Mouse (Mus musculus): ENCODE results near the gene Hivep3. TPM values are rescaled to one million over a fixed set of nuclear protein-coding genes. Genes with fewer than 3 reads are reported as not detected.

The Hivep3 gene
- polyA plus RNA-seq, 1 experiment from 2014 or later, result 13.8 TPM

GRCm38 (mm10) chr4:120049857-120050256 lies 316.3 kb downstream of the Hivep3 start:
- WGBS, result 92% methylated on average over 3 of the region's 3 CpGs
- H3K4me3 ChIP-seq (ENCODE audit: low read depth, low read length), result no peak overlapping the region

DNA sequence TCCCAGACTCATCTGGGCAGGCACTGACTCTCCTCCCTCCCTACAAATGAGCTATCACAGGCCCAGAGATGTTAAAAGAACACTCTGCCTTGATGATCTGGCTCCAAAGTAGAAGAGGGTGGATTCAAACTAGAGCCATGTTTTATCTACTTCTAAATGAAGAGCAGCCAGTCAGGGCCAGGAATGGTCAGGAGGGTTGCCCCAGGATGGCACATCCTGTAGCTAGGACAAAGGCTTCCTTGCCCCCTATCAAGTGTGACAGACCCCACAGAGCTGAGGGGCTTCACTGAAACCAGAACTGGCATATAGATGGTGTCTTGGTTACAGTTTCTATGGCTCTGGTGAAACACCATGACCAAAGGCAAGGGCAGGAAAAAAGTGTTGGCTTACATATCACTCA lies 318.9 kb downstream of the Hivep3 start:
- ATAC-seq (no peak), DNase-seq (ENCODE audit: low spot score) (no peak)
- no peaks in the 10 kb centered on the region for H3K27me3 ChIP-seq (replicated peaks; ENCODE audit: control insufficient read depth, insufficient read depth, low read length)
- no peak overlapping the region for H3K9ac ChIP-seq (ENCODE audit: low read length)
- no peak overlapping the region for H3K27ac ChIP-seq (ENCODE audit: low read depth, low read length)
- H3K4me2 ChIP-seq (ENCODE audit: low read length), result no peak overlapping the region
- H3K4me1 ChIP-seq (ENCODE audit: control insufficient read depth, insufficient read depth, low read length), result no peaks in the 10 kb centered on the region
- H3K4me3 ChIP-seq (ENCODE audit: low read depth, low read length), result no peak overlapping the region
- H3K9me3 ChIP-seq (replicated peaks; ENCODE audit: control insufficient read depth, low read length), result no peaks in the 10 kb centered on the region
- H3K36me3 ChIP-seq (ENCODE audit: control insufficient read depth, insufficient read depth, low read length), result no peaks in the 10 kb centered on the region

More at GRCm38 (mm10) chr4:120049857-120050256, 316.3 kb downstream of the Hivep3 start:
- Histone ChIP-seq H3K27me3 (replicated peaks; ENCODE audit: control insufficient read depth, insufficient read depth, low read length) (no peaks in the 10 kb centered on the region), H3K4me2 (ENCODE audit: low read length) (no peak overlapping the region), H3K9me3 (replicated peaks; ENCODE audit: control insufficient read depth, low read length) (no peaks in the 10 kb centered on the region), H3K36me3 (ENCODE audit: control insufficient read depth, insufficient read depth, low read length) (no peaks in the 10 kb centered on the region), H3K4me1 (ENCODE audit: control insufficient read depth, insufficient read depth, low read length) (peaks cover 7% of the 10 kb centered on the region), H3K27ac (ENCODE audit: low read depth, low read length) (no peak overlapping the region), H3K9ac (ENCODE audit: low read length) (no peak overlapping the region)
- no peak for DNase-seq (ENCODE audit: low spot score)
- no peak for ATAC-seq

- H3K4me3 ChIP-seq (ENCODE audit: low read depth, low read length), result no peak overlapping the region
- DNase-seq (ENCODE audit: low spot score) (no peak), ATAC-seq (no peak)
- H3K4me1 ChIP-seq (ENCODE audit: control insufficient read depth, insufficient read depth, low read length), result no peaks in the 10 kb centered on the region
- no peaks in the 10 kb centered on the region for H3K36me3 ChIP-seq (ENCODE audit: control insufficient read depth, insufficient read depth, low read length)
- 94% methylated on average over 11 of the region's 11 CpGs for WGBS
- no peaks in the 10 kb centered on the region for H3K9me3 ChIP-seq (replicated peaks; ENCODE audit: control insufficient read depth, low read length)
- no peak overlapping the region for H3K4me2 ChIP-seq (ENCODE audit: low read length)
- no peak overlapping the region for H3K27ac ChIP-seq (ENCODE audit: low read depth, low read length)
- no peak overlapping the region for H3K9ac ChIP-seq (ENCODE audit: low read length)
- no peaks in the 10 kb centered on the region for H3K27me3 ChIP-seq (replicated peaks; ENCODE audit: control insufficient read depth, insufficient read depth, low read length)
Observed at GRCm38 (mm10) chr4:120053026-120054005, 319.7 kb downstream of the Hivep3 start.

DNA sequence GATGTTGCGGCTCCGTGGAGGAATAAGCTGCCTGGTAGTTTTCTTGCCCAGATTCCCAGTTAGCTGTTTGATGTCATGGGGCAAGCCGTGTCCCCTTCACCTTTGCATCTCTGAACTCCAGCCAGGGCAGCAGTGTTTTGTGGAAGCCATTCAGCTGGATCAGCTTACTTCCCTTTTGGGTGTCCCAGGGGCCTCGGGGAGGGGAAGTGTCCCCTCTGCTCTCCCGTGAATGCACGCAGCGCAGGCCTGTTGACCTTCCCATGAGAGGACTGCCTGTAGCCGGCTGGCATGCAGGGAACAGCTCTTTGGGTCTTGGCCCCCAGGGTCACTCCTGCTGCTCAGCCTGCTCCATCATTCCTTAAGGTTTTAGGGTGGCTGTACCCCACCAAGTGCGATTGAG lies 320.6 kb downstream of the Hivep3 start:
- Histone ChIP-seq H3K27ac (ENCODE audit: low read depth, low read length) (no peak overlapping the region), H3K4me1 (ENCODE audit: control insufficient read depth, insufficient read depth, low read length) (no peaks in the 10 kb centered on the region), H3K27me3 (replicated peaks; ENCODE audit: control insufficient read depth, insufficient read depth, low read length) (no peaks in the 10 kb centered on the region), H3K9ac (ENCODE audit: low read length) (no peak overlapping the region), H3K4me2 (ENCODE audit: low read length) (no peak overlapping the region), H3K4me3 (ENCODE audit: low read depth, low read length) (no peak overlapping the region), H3K36me3 (ENCODE audit: control insufficient read depth, insufficient read depth, low read length) (no peaks in the 10 kb centered on the region), H3K9me3 (replicated peaks; ENCODE audit: control insufficient read depth, low read length) (no peaks in the 10 kb centered on the region)
- WGBS, result 80% methylated on average over 9 of the region's 9 CpGs
- ATAC-seq, result no peak
- no peak for DNase-seq (ENCODE audit: low spot score)

DNA sequence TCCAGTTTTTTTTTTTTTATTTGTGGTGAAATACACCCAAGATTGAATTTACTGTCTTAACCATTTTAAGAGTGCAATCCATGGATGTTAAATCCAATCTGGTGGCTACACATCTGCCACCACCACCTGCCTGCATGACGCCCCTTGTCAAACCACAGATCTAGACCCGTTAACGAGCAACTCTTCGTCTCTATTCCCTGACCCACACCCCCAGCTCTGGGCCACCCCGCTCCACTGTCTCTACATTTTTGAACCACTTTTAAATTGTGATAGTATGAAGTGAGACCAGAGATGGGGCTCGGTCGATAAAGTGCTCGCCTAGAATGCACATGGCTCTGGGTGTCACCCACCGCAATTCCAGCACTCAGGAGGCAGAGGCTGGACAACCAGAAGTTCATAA lies 322.9 kb downstream of the Hivep3 start:
- Histone ChIP-seq H3K27me3 (replicated peaks; ENCODE audit: control insufficient read depth, insufficient read depth, low read length) (no peaks in the 10 kb centered on the region), H3K9me3 (replicated peaks; ENCODE audit: control insufficient read depth, low read length) (no peaks in the 10 kb centered on the region), H3K9ac (ENCODE audit: low read length) (no peak overlapping the region), H3K27ac (ENCODE audit: low read depth, low read length) (no peak overlapping the region), H3K36me3 (ENCODE audit: control insufficient read depth, insufficient read depth, low read length) (no peaks in the 10 kb centered on the region), H3K4me1 (ENCODE audit: control insufficient read depth, insufficient read depth, low read length) (no peaks in the 10 kb centered on the region), H3K4me3 (ENCODE audit: low read depth, low read length) (no peak overlapping the region), H3K4me2 (ENCODE audit: low read length) (no peak overlapping the region)
- WGBS, result 84% methylated on average over 9 of the region's 9 CpGs
- ATAC-seq (no peak), DNase-seq (ENCODE audit: low spot score) (no peak)

DNA sequence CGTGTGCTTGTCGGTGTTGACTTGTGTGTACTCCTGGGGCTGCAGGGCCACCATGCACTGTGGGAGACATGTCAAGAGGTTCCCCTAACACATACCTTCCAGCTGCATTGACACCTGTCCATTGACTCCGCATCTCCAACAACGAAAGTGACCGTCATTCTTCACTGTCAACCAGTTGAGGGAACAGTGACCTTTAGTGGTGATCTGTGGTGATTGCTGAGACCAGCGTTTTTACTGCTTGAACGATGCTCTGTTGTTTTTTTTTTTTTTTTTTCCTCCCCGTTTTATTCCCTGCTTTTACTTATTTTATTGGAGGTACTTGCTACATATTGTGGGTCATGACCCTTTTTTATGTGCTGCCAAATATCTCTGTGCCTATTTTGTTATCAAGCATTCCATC lies 323.9 kb downstream of the Hivep3 start:
- no peak overlapping the region for H3K4me3 ChIP-seq (ENCODE audit: low read depth, low read length)
- H3K4me2 ChIP-seq (ENCODE audit: low read length), result no peak overlapping the region
- H3K36me3 ChIP-seq (ENCODE audit: control insufficient read depth, insufficient read depth, low read length), result no peaks in the 10 kb centered on the region
- ATAC-seq, result no peak
- no peaks in the 10 kb centered on the region for H3K4me1 ChIP-seq (ENCODE audit: control insufficient read depth, insufficient read depth, low read length)
- H3K27me3 ChIP-seq (replicated peaks; ENCODE audit: control insufficient read depth, insufficient read depth, low read length), result no peaks in the 10 kb centered on the region
- DNase-seq (ENCODE audit: low spot score), result no peak
- H3K9ac ChIP-seq (ENCODE audit: low read length), result no peak overlapping the region
- H3K27ac ChIP-seq (ENCODE audit: low read depth, low read length), result no peak overlapping the region
- 89% methylated on average over 8 of the region's 8 CpGs for WGBS
- no peaks in the 10 kb centered on the region for H3K9me3 ChIP-seq (replicated peaks; ENCODE audit: control insufficient read depth, low read length)

GRCm38 (mm10) chr4:120058157-120058556 lies 324.6 kb downstream of the Hivep3 start:
- WGBS, result 93% methylated on average over 3 of the region's 3 CpGs
- Histone ChIP-seq H3K9ac (ENCODE audit: low read length) (no peak overlapping the region), H3K4me3 (ENCODE audit: low read depth, low read length) (no peak overlapping the region), H3K4me1 (ENCODE audit: control insufficient read depth, insufficient read depth, low read length) (no peaks in the 10 kb centered on the region), H3K27ac (ENCODE audit: low read depth, low read length) (no peak overlapping the region), H3K4me2 (ENCODE audit: low read length) (no peak overlapping the region), H3K27me3 (replicated peaks; ENCODE audit: control insufficient read depth, insufficient read depth, low read length) (no peaks in the 10 kb centered on the region), H3K9me3 (replicated peaks; ENCODE audit: control insufficient read depth, low read length) (no peaks in the 10 kb centered on the region), H3K36me3 (ENCODE audit: control insufficient read depth, insufficient read depth, low read length) (no peaks in the 10 kb centered on the region)
- no peak for ATAC-seq
- no peak for DNase-seq (ENCODE audit: low spot score)

GRCm38 (mm10) chr4:120058794-120059193 lies 325.2 kb downstream of the Hivep3 start:
- Histone ChIP-seq H3K4me2 (ENCODE audit: low read length) (no peak overlapping the region), H3K9me3 (replicated peaks; ENCODE audit: control insufficient read depth, low read length) (no peaks in the 10 kb centered on the region), H3K27me3 (replicated peaks; ENCODE audit: control insufficient read depth, insufficient read depth, low read length) (no peaks in the 10 kb centered on the region), H3K27ac (ENCODE audit: low read depth, low read length) (no peak overlapping the region), H3K9ac (ENCODE audit: low read length) (no peak overlapping the region), H3K36me3 (ENCODE audit: control insufficient read depth, insufficient read depth, low read length) (no peaks in the 10 kb centered on the region), H3K4me3 (ENCODE audit: low read depth, low read length) (no peak overlapping the region), H3K4me1 (ENCODE audit: control insufficient read depth, insufficient read depth, low read length) (no peaks in the 10 kb centered on the region)
- WGBS, result 73% methylated on average over 10 of the region's 10 CpGs
- no peak for ATAC-seq
- DNase-seq (ENCODE audit: low spot score), result no peak

- Histone ChIP-seq H3K27me3 (replicated peaks; ENCODE audit: control insufficient read depth, insufficient read depth, low read length) (no peaks in the 10 kb centered on the region), H3K27ac (ENCODE audit: low read depth, low read length) (no peak overlapping the region), H3K4me3 (ENCODE audit: low read depth, low read length) (no peak overlapping the region), H3K4me1 (ENCODE audit: control insufficient read depth, insufficient read depth, low read length) (no peaks in the 10 kb centered on the region), H3K36me3 (ENCODE audit: control insufficient read depth, insufficient read depth, low read length) (no peaks in the 10 kb centered on the region), H3K4me2 (ENCODE audit: low read length) (no peak overlapping the region), H3K9me3 (replicated peaks; ENCODE audit: control insufficient read depth, low read length) (no peaks in the 10 kb centered on the region), H3K9ac (ENCODE audit: low read length) (no peak overlapping the region)
- no peak for ATAC-seq
- DNase-seq (ENCODE audit: low spot score), result no peak
- WGBS, result 96% methylated on average over 6 of the region's 6 CpGs
Observed at GRCm38 (mm10) chr4:120061727-120062126, 328.1 kb downstream of the Hivep3 start.

Measured in forebrain, embryonic 14.5 days (tissue).